Mouse (Mus musculus): ENCODE data around the gene Mrc1. TPM values are rescaled to one million over a fixed set of nuclear protein-coding genes. Genes with fewer than 3 reads are reported as not detected.

Mrc1 gene
- total and polyA plus RNA-seq, 2 experiments from 2014 or later, result 2.6 to 10.7 TPM

DNA sequence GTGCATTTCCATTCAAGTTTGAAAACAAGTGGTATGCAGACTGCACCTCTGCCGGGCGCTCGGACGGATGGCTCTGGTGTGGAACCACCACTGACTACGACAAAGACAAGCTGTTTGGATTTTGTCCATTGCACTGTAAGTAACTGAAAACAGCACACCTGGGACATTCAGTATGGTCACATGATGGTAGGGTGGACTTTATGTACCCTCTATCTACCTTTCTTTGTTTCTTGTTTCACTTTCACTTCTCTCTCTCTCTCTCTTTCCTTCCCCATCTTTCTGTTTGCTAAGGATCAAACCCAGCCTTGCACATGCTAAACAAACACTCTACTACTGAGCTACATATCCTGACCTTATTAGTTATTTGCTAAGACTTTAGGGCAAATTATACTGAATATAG lies 15.0 kb downstream of the Mrc1 start:
- Histone ChIP-seq H3K4me2 (ENCODE audit: low read depth, low read length) (no peak overlapping the region), H3K27me3 (ENCODE audit: control insufficient read depth, insufficient read depth, low read length) (no peaks in the 10 kb centered on the region), H3K4me3 (ENCODE audit: low read depth, low read length) (no peak overlapping the region), H3K4me1 (ENCODE audit: control insufficient read depth, insufficient read depth) (0 out of 2 replicates have a peak, but pooled peaks cover 2% of the 10 kb centered on the region), H3K9me3 (replicated peaks; ENCODE audit: control insufficient read depth, low read length) (no peaks in the 10 kb centered on the region), H3K9ac (replicated peaks; ENCODE audit: low read depth, low read length) (no peak overlapping the region), H3K36me3 (replicated peaks; ENCODE audit: control insufficient read depth, insufficient read depth, low read length) (no peaks in the 10 kb centered on the region), H3K27ac (ENCODE audit: low read depth) (no peak overlapping the region)
- ATAC-seq (ENCODE audit: insufficient read depth, low read depth) (no peak), DNase-seq (ENCODE audit: low spot score) (no peak)
- TF ChIP-seq EP300 (IDR thresholded peaks at IDR 0.05; ENCODE audit: low read depth) (no peak), CTCF (IDR thresholded peaks at IDR 0.05; ENCODE audit: low read depth) (no peak)
- 85% methylated on average over 5 of the region's 5 CpGs for WGBS

DNA sequence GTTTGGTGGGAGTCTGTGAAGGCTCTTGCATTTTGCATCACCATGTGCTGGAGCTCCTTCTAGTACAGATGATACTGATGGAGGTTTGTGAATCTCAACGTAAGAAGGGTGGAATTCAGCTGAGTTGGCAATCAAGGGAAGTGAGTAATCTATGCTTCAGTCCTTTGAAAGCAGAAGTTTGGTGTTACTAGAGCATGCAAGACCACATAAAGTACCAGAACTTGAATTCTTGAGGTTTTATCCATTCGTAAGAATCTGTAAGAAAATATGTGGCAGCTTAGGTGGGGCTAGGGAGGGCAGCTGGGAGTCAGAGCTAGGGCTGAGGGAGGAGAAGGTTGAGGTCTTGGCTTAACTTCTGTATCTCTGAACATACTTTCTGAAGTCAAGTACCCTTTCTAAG lies 15.5 kb downstream of the Mrc1 start:
- H3K36me3 ChIP-seq (replicated peaks; ENCODE audit: control insufficient read depth, insufficient read depth, low read length), result no peaks in the 10 kb centered on the region
- no peak for DNase-seq (ENCODE audit: low spot score)
- H3K27ac ChIP-seq (ENCODE audit: low read depth), result no peak overlapping the region
- TF ChIP-seq CTCF (IDR thresholded peaks at IDR 0.05; ENCODE audit: low read depth), result no peak
- no peak for TF ChIP-seq EP300 (IDR thresholded peaks at IDR 0.05; ENCODE audit: low read depth)
- no peak overlapping the region for H3K4me3 ChIP-seq (ENCODE audit: low read depth, low read length)
- H3K4me2 ChIP-seq (ENCODE audit: low read depth, low read length), result no peak overlapping the region
- no peaks in the 10 kb centered on the region for H3K9me3 ChIP-seq (replicated peaks; ENCODE audit: control insufficient read depth, low read length)
- WGBS, result 65% methylated on average over 2 of the region's 2 CpGs
- no peak for ATAC-seq (ENCODE audit: insufficient read depth, low read depth)
- H3K9ac ChIP-seq (replicated peaks; ENCODE audit: low read depth, low read length), result no peak overlapping the region
- no peaks in the 10 kb centered on the region for H3K27me3 ChIP-seq (ENCODE audit: control insufficient read depth, insufficient read depth, low read length)
- H3K4me1 ChIP-seq (ENCODE audit: control insufficient read depth, insufficient read depth), result no peaks in the 10 kb centered on the region

DNA sequence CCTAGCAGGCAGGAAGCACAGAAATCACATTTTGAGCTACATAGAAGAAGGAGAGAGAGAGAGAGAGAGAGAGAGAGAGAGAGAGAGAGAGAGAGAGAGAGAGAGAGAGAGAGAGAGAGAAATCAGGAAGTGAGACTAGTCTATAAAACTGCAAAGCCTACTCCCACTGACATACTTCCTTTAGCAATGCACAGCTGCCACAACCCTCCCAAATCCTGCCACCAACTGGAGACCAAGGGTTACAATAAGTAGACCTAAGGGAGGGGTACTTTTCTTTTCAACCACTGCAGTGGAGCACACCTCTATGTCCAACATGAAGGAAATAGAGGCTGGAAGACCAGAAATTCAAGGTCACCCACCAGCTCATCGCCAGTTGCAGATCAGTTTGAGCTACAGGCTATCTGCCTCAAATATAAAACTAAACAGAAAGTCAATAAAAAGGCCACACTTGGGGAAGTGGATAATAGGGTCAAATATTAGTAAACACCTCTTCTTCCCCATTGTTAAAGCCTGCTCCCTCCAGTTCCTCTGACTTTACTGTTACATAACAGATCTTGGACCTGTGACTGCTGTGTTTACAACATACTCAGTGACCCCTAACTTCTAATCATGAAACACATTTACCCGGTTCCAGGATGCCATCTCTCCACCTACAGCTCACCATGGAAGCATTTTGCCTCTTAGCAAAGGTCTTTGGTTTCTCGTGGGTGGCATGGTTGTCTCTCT lies 20.8 kb downstream of the Mrc1 start:
- no peaks in the 10 kb centered on the region for H3K4me1 ChIP-seq (ENCODE audit: control insufficient read depth, insufficient read depth)
- H3K27ac ChIP-seq (ENCODE audit: low read depth), result no peak overlapping the region
- H3K4me3 ChIP-seq (ENCODE audit: low read depth, low read length), result no peak overlapping the region
- H3K9me3 ChIP-seq (replicated peaks; ENCODE audit: control insufficient read depth, low read length), result no peaks in the 10 kb centered on the region
- H3K9ac ChIP-seq (replicated peaks; ENCODE audit: low read depth, low read length), result no peak overlapping the region
- ATAC-seq (ENCODE audit: insufficient read depth, low read depth), result no peak
- H3K4me2 ChIP-seq (ENCODE audit: low read depth, low read length), result no peak overlapping the region
- TF ChIP-seq EP300 (IDR thresholded peaks at IDR 0.05; ENCODE audit: low read depth) (no peak), CTCF (IDR thresholded peaks at IDR 0.05; ENCODE audit: low read depth) (no peak)
- H3K27me3 ChIP-seq (ENCODE audit: control insufficient read depth, insufficient read depth, low read length), result no peaks in the 10 kb centered on the region
- 76% methylated on average over 3 of the region's 3 CpGs for WGBS
- H3K36me3 ChIP-seq (replicated peaks; ENCODE audit: control insufficient read depth, insufficient read depth, low read length), result no peaks in the 10 kb centered on the region
- no peak for DNase-seq (ENCODE audit: low spot score)

DNA sequence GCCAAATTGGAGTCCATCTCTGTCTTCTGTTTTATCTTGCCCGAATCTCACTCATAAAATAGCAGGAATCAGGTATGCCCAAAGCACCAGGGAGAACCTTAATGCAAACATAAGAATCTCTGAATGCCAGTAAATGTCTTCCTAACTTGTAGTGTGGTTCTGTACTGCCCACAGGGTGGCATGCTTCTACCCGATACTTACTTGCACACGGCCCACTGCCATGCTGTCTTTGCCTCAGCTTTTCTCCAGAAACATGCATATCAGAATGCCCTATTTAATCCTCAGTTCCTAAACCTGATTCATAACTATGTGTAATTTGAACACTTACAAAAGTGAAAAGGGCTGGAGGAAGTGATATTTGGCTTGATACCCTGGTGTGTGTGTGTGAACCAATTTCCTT lies 22.7 kb downstream of the Mrc1 start:
- ATAC-seq (ENCODE audit: insufficient read depth, low read depth), result no peak

DNA sequence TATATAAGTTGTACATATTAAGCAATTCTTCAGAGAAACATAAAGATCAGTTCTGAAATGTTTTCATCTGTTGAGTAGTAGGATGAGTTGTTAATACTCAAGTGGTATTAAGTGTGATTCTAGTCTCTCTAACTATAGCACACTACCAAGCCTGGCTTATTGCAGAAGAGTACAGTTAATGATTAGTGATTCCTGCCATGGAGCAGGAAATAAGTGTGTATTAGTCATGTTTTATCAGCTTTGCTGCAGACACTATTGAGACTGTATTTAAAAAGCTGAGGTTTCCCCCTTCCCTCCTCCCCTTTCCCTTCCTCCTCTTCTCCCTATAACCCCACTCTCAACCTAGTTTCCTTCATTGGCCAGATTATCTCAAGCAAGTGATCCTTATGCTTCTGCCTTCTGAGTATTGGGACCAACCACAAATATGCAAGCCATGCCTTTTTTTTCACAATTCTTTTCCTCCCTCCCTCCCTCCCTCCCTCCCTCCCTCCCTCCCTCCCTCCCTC lies 29.2 kb downstream of the Mrc1 start:
- Histone ChIP-seq H3K4me3 (ENCODE audit: low read depth, low read length) (no peak overlapping the region), H3K9me3 (replicated peaks; ENCODE audit: control insufficient read depth, low read length) (no peaks in the 10 kb centered on the region), H3K9ac (replicated peaks; ENCODE audit: low read depth, low read length) (no peak overlapping the region), H3K27ac (ENCODE audit: low read depth) (no peak overlapping the region), H3K27me3 (ENCODE audit: control insufficient read depth, insufficient read depth, low read length) (no peaks in the 10 kb centered on the region), H3K4me2 (ENCODE audit: low read depth, low read length) (no peak overlapping the region), H3K36me3 (replicated peaks; ENCODE audit: control insufficient read depth, insufficient read depth, low read length) (no peaks in the 10 kb centered on the region), H3K4me1 (ENCODE audit: control insufficient read depth, insufficient read depth) (no peaks in the 10 kb centered on the region)
- TF ChIP-seq CTCF (IDR thresholded peaks at IDR 0.05; ENCODE audit: low read depth) (no peak), EP300 (IDR thresholded peaks at IDR 0.05; ENCODE audit: low read depth) (no peak)
- ATAC-seq (ENCODE audit: insufficient read depth, low read depth) (no peak), DNase-seq (ENCODE audit: low spot score) (no peak)

More for the DNA sequence above, 22.7 kb downstream of the Mrc1 start:
- H3K4me3 ChIP-seq (ENCODE audit: low read depth, low read length), result no peak overlapping the region
- TF ChIP-seq CTCF (IDR thresholded peaks at IDR 0.05; ENCODE audit: low read depth), result peak; percentile 29; the same call in 1 of the 2 replicates
- TF ChIP-seq EP300 (IDR thresholded peaks at IDR 0.05; ENCODE audit: low read depth), result no peak
- no peak overlapping the region for H3K27ac ChIP-seq (ENCODE audit: low read depth)
- 72% methylated on average over 3 of the region's 3 CpGs for WGBS
- no peaks in the 10 kb centered on the region for H3K9me3 ChIP-seq (replicated peaks; ENCODE audit: control insufficient read depth, low read length)
- no peak for DNase-seq (ENCODE audit: low spot score)
- no peaks in the 10 kb centered on the region for H3K36me3 ChIP-seq (replicated peaks; ENCODE audit: control insufficient read depth, insufficient read depth, low read length)
- no peaks in the 10 kb centered on the region for H3K4me1 ChIP-seq (ENCODE audit: control insufficient read depth, insufficient read depth)
- no peak overlapping the region for H3K4me2 ChIP-seq (ENCODE audit: low read depth, low read length)
- no peak overlapping the region for H3K9ac ChIP-seq (replicated peaks; ENCODE audit: low read depth, low read length)
- H3K27me3 ChIP-seq (ENCODE audit: control insufficient read depth, insufficient read depth, low read length), result no peaks in the 10 kb centered on the region

DNA sequence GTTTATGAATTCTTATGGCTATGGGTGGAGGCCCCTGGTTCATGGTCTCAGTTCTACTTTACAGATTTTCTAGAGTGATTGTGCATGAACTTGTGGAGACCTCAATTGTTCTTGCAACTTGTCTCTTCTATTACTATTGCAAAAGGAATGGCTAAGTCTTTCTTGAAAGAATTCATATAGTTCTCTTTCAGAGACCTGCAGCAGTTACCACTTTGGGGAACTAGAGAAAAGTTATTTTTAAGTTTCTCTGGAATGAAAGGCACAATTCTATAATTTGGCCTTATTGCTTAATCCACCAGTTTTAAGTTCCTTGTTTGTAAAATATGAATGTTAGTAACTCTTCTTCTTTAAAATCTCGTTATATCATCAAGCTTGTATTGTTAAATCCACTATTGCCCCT lies 32.9 kb downstream of the Mrc1 start:
- TF ChIP-seq EP300 (IDR thresholded peaks at IDR 0.05; ENCODE audit: low read depth), result no peak
- no peak for TF ChIP-seq CTCF (IDR thresholded peaks at IDR 0.05; ENCODE audit: low read depth)
- no peak for DNase-seq (ENCODE audit: low spot score)
- H3K4me1 ChIP-seq (ENCODE audit: control insufficient read depth, insufficient read depth), result no peaks in the 10 kb centered on the region

More for the DNA sequence above, 32.9 kb downstream of the Mrc1 start:
- Histone ChIP-seq H3K4me3 (ENCODE audit: low read depth, low read length) (no peak overlapping the region), H3K9ac (replicated peaks; ENCODE audit: low read depth, low read length) (no peak overlapping the region), H3K9me3 (replicated peaks; ENCODE audit: control insufficient read depth, low read length) (no peaks in the 10 kb centered on the region), H3K36me3 (replicated peaks; ENCODE audit: control insufficient read depth, insufficient read depth, low read length) (no peaks in the 10 kb centered on the region), H3K27me3 (ENCODE audit: control insufficient read depth, insufficient read depth, low read length) (no peaks in the 10 kb centered on the region), H3K4me2 (ENCODE audit: low read depth, low read length) (no peak overlapping the region), H3K27ac (ENCODE audit: low read depth) (no peak overlapping the region)
- 83% methylated on average over 1 of the region's 1 CpGs for WGBS
- no peak for ATAC-seq (ENCODE audit: insufficient read depth, low read depth)
